Mouse (Mus musculus): Measurements from ENCODE around the gene Ap1s1.
A peak's percentile ranks its signal among the peaks of the same experiment; 100 is the strongest.

Gene Ap1s1

GRCm38 (mm10) chr5:137045402-137046323 lies at the start of gene Ap1s1:
Ap1s1 (minus strand) TSS chr5:137046135.
- peak; percentile 90 to 92 for DNase-seq

GRCm38 (mm10) chr5:137095135-137095534 lies 49.2 kb upstream of the Ap1s1 start:
- DNase-seq = no peak

- DNase-seq = no peak
Measured at GRCm38 (mm10) chr5:137093720-137094119, 47.8 kb upstream of the Ap1s1 start.

- DNase-seq = no peak
Measured at GRCm38 (mm10) chr5:137091560-137091959, 45.6 kb upstream of the Ap1s1 start.

GRCm38 (mm10) chr5:137090870-137091269 lies 44.9 kb upstream of the Ap1s1 start:
- no peak for DNase-seq

- DNase-seq = no peak
Measured at GRCm38 (mm10) chr5:137087410-137087809, 41.5 kb upstream of the Ap1s1 start.

GRCm38 (mm10) chr5:137085731-137086130 lies 39.8 kb upstream of the Ap1s1 start:
- no peak for DNase-seq

- DNase-seq = no peak
Measured at GRCm38 (mm10) chr5:137085021-137085420, 39.1 kb upstream of the Ap1s1 start.

- DNase-seq = no peak
Measured at GRCm38 (mm10) chr5:137083051-137083450, 37.1 kb upstream of the Ap1s1 start.

- DNase-seq = no peak
Measured at GRCm38 (mm10) chr5:137079849-137080248, 33.9 kb upstream of the Ap1s1 start.

GRCm38 (mm10) chr5:137078616-137079015 lies 32.7 kb upstream of the Ap1s1 start:
- DNase-seq = no peak

GRCm38 (mm10) chr5:137078041-137078440 lies 32.1 kb upstream of the Ap1s1 start:
- DNase-seq = no peak

- no peak for DNase-seq
Measured at GRCm38 (mm10) chr5:137077187-137077586, 31.3 kb upstream of the Ap1s1 start.

- DNase-seq = peak; percentile 20 to 21
Measured at GRCm38 (mm10) chr5:137076191-137076930, 30.4 kb upstream of the Ap1s1 start.

- DNase-seq = no peak
Measured at GRCm38 (mm10) chr5:137075726-137076125, 29.8 kb upstream of the Ap1s1 start.

- no peak for DNase-seq
Measured at GRCm38 (mm10) chr5:137074191-137074651, 28.3 kb upstream of the Ap1s1 start.

- DNase-seq = no peak
Measured at GRCm38 (mm10) chr5:137073141-137073540, 27.2 kb upstream of the Ap1s1 start.

GRCm38 (mm10) chr5:137072079-137072960 lies 26.4 kb upstream of the Ap1s1 start, which contains the start of gene Serpine1:
Serpine1 (minus strand) TSS chr5:137072268.
- DNase-seq = peak in 1 of 2 experiments; percentile 16

- DNase-seq = no peak
Measured at GRCm38 (mm10) chr5:137070881-137071605, 25.1 kb upstream of the Ap1s1 start.

- no peak for DNase-seq
Measured at GRCm38 (mm10) chr5:137068711-137069110, 22.8 kb upstream of the Ap1s1 start.

GRCm38 (mm10) chr5:137065923-137066322 lies 20.0 kb upstream of the Ap1s1 start:
- DNase-seq = no peak

- no peak for DNase-seq
Measured at GRCm38 (mm10) chr5:137065454-137065853, 19.5 kb upstream of the Ap1s1 start.

Measured in spleen, adult 18-20 months (tissue).